Mouse (Mus musculus) thymus, postnatal 14 days (tissue): ENCODE results near the gene Fcgr2b.

Experiments used
- DNase-seq: peaks from one replicate; pipeline ENCODE4 v3.0.0; 2021

Gene Fcgr2b

GRCm38 (mm10) chr1:170919308-170919707 is 57.0 kb downstream of the Fcgr2b start:
- no peak for DNase-seq

GRCm38 (mm10) chr1:170915657-170916056 is 60.7 kb downstream of the Fcgr2b start:
- no peak for DNase-seq

DNA sequence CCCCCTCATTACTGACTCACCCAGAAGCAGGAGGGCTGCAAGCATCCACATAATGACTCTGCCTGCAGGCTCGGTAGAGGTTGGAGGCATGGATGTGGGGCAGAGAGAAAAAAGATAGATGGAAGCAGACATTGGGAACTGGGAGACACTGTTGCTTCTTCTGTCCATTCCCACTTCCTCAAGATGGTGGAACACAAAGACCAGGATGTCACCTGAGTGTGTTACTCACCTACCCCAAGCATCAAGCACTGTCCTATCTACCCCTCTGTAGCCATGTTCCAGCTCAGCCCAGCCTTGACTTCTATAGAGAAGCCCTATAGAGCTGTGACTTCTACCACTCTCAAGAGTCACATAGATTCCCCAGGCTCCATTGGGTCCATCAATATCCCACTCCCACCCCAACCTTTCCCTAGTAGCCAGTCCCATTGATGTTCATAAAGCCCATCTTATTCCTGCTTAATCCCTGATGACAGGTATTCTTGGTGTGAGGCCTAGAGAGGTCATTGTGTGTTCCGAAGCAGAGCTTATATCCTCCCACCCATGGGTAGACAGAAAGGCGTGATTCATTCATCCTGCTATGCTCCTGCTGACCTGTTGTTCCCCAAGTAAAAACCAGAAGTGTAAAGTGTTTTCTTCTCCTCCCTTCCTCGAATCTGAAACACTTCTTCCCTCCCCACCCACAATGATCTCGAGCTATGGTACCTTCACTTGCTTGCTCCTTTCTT is 63.3 kb downstream of the Fcgr2b start, which contains the start of gene Fcrlb:
Gene Fcrlb, minus strand, starts transcription at position 51 of the 725 bp plus-strand sequence.
- DNase-seq = no peak

- DNase-seq = no peak
Measured at GRCm38 (mm10) chr1:170911907-170912660, 64.3 kb downstream of the Fcgr2b start.
